Mouse (Mus musculus) c-Kit-positive CD71-negative TER-119-negative erythroid progenitor cells, embryonic 14.5 days (primary cell): ENCODE data around the gene Akr1a1.

ENCODE experiments used
- DNase-seq: peaks from one replicate; pipeline ENCODE4 v3.0.0-alpha.2; 2013; ENCODE audit warnings: low read depth

Gene Akr1a1

GRCm38 (mm10) chr4:116659474-116659873, 8.0 kb upstream of the Akr1a1 start:
- no peak for DNase-seq

GRCm38 (mm10) chr4:116657971-116658370, 6.5 kb upstream of the Akr1a1 start:
- DNase-seq: no peak

GRCm38 (mm10) chr4:116655658-116656057, 4.2 kb upstream of the Akr1a1 start:
- DNase-seq: no peak

- DNase-seq: no peak
These were observed 3.6 kb upstream of the Akr1a1 start for GRCm38 (mm10) chr4:116655100-116655499.

- no peak for DNase-seq
These were observed 1.7 kb upstream of the Akr1a1 start for GRCm38 (mm10) chr4:116653228-116653627.

- DNase-seq: no peak
These were observed 286 bp upstream of the Akr1a1 start for GRCm38 (mm10) chr4:116651797-116652135.

GRCm38 (mm10) chr4:116650365-116650764, 1.1 kb downstream of the Akr1a1 start:
- DNase-seq: no peak

- no peak for DNase-seq
These were observed 2.1 kb downstream of the Akr1a1 start for GRCm38 (mm10) chr4:116649411-116649810.

- DNase-seq: no peak
These were observed 5.9 kb downstream of the Akr1a1 start for GRCm38 (mm10) chr4:116645624-116646023.

- no peak for DNase-seq
These were observed 7.2 kb downstream of the Akr1a1 start for GRCm38 (mm10) chr4:116644326-116644725.

GRCm38 (mm10) chr4:116642071-116642470, 9.4 kb downstream of the Akr1a1 start:
- no peak for DNase-seq

- no peak for DNase-seq
These were observed 12.7 kb downstream of the Akr1a1 start for GRCm38 (mm10) chr4:116638821-116639220.

GRCm38 (mm10) chr4:116635197-116635596, 16.3 kb downstream of the Akr1a1 start:
- DNase-seq: no peak

GRCm38 (mm10) chr4:116627722-116628662, 23.5 kb downstream of the Akr1a1 start, which contains the start of gene Nasp:
TSS of gene Nasp (minus strand) at chr4:116627941.
- peak; percentile 84 for DNase-seq

- peak; percentile 93 for DNase-seq
These were observed 24.1 kb downstream of the Akr1a1 start for GRCm38 (mm10) chr4:116627359-116627716.

- peak; percentile 89 for DNase-seq
These were observed 24.7 kb downstream of the Akr1a1 start for GRCm38 (mm10) chr4:116626658-116627358.

- DNase-seq: no peak
These were observed 26.6 kb downstream of the Akr1a1 start for GRCm38 (mm10) chr4:116624831-116625230.

GRCm38 (mm10) chr4:116615237-116615636, 36.2 kb downstream of the Akr1a1 start:
- DNase-seq: no peak

- DNase-seq: no peak
These were observed 38.9 kb downstream of the Akr1a1 start for GRCm38 (mm10) chr4:116612621-116613020.

- peak; percentile 82 for DNase-seq
These were observed 54.2 kb downstream of the Akr1a1 start for GRCm38 (mm10) chr4:116596978-116597881.

GRCm38 (mm10) chr4:116596379-116596778, 55.1 kb downstream of the Akr1a1 start, which contains the start of gene Ccdc17:
TSS of gene Ccdc17 (plus strand) at chr4:116596654.
- no peak for DNase-seq

- DNase-seq: no peak
These were observed 55.7 kb downstream of the Akr1a1 start for GRCm38 (mm10) chr4:116595793-116596192.
